Mouse (Mus musculus) embryonic fibroblast, embryonic 13.5 days (primary cell): ENCODE measurements around the gene Hira.

Experiments used
- CTCF ChIP-seq: IDR thresholded peaks from 2 replicates; pipeline ENCODE4 v1.5.1; 2011; ENCODE audit warnings: mild to moderate bottlenecking, control low read depth, low read length, moderate library complexity, borderline replicate concordance; ENCODE audit not compliant: insufficient read depth
- POLR2A ChIP-seq: IDR thresholded peaks from 2 replicates; pipeline ENCODE4 v1.6.1; 2011; ENCODE audit warnings: low read depth, mild to moderate bottlenecking, control low read depth, low read length, moderate library complexity

DNA sequence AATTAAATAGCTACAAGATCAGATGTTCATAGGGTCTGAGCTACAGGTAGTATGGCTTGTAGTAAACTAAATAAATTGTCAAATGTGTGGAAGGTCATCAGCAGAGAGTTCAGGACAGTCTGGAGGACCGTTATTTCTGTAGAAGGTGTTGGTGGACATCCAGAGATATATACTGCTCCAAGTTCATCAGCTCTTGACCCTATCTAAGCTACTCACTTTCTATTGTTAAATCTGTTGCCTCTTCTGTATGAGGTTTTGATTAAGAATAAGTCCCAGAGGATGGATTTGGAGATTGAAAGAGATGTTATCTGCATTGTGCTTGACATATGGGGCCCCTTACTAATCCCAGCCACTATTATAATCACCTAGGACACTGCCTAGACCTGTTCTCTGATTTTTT is 129.9 kb downstream of the Hira start:
- TF ChIP-seq CTCF (no peak), POLR2A (no peak)
